Mouse (Mus musculus) hindbrain, embryonic 15.5 days (tissue): ENCODE data around the gene Cacna1s. TPM values are rescaled to one million over a fixed set of nuclear protein-coding genes. Genes with fewer than 3 reads are reported as not detected.

ENCODE experiments used
- ATAC-seq: fragments of 200-750 bp; cut with Nextera tagmentation; 2 replicates; pipeline ENCODE4 v1.8.0; 2017; ENCODE audit warnings: low read depth, moderate number of reproducible peaks, moderate TSS enrichment; ENCODE audit not compliant: low FRiP score
- H3K27ac ChIP-seq: fragments of 300-500 bp; sonication (generic); replicated peaks from 2 replicates; pipeline ENCODE4 v1.5.1; 2015; ENCODE audit warnings: mild to moderate bottlenecking, inconsistent platforms
- H3K27me3 ChIP-seq: fragments of 300-500 bp; sonication (generic); 2 replicates; pipeline ENCODE4 v1.6.1; 2015; ENCODE audit warnings: control low read depth, inconsistent platforms
- H3K36me3 ChIP-seq: fragments of 300-500 bp; sonication (generic); 2 replicates; pipeline ENCODE4 v1.6.1; 2015; ENCODE audit warnings: control low read depth, inconsistent platforms
- H3K4me1 ChIP-seq: fragments of 300-500 bp; sonication (generic); replicated peaks from 2 replicates; pipeline ENCODE4 v1.6.1; 2015; ENCODE audit warnings: control low read depth, inconsistent platforms
- H3K4me2 ChIP-seq: fragments of 300-500 bp; sonication (generic); 2 replicates; pipeline ENCODE4 v1.6.1; 2015; ENCODE audit warnings: moderate library complexity, mild to moderate bottlenecking, inconsistent platforms
- H3K4me3 ChIP-seq: fragments of 300-500 bp; sonication (generic); 2 replicates; pipeline ENCODE4 v1.5.1; 2015; ENCODE audit warnings: mild to moderate bottlenecking, inconsistent platforms
- H3K9ac ChIP-seq: fragments of 300-500 bp; sonication (generic); 2 replicates; pipeline ENCODE4 v1.6.1; 2015; ENCODE audit warnings: inconsistent platforms
- H3K9me3 ChIP-seq: fragments of 300-500 bp; sonication (generic); 2 replicates; pipeline ENCODE4 v1.6.1; 2016; ENCODE audit warnings: control low read depth, inconsistent platforms
- WGBS: fragments of 180-500 bp; shearing (Covaris S2); methylation state at CpG from one replicate; pipeline ENCODE4 v1.1.7; 2015; 5-methylcytosine and 5-hydroxymethylcytosine counted together
- polyA plus RNA-seq: library from polyadenylated mRNA; unstranded; fragments of >200 nt; fragmentation: Nextera tagmentation; extraction: Ambion mirVana; gene quantifications from 2 replicates; pipeline ENCODE4 v1.2.1, GENCODE M21; 2015

The Cacna1s gene
- polyA plus RNA-seq, 1 experiment from 2014 or later = 0.32 TPM

DNA sequence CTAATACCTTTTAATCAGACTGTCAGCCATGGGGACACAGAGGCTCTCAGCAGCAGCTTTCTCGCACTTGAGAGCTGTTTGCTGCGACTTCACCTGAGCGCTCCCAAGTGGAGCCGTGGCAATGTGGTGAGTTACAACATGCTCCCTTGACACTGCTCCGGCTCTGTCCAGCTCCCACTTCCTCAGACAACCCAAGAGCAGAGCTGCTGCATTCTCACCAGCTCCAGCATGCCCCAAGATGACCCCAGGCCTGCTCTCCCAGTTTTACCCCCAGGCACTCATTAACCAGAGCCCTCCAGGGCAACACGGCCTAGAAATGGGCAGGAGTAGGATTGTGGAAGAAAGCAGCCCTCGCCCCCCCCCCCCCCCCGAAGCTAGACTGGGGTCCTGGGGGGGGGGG, 20.9 kb upstream of the Cacna1s start:
- ATAC-seq = no peak
- Histone ChIP-seq H3K27ac (no peak overlapping the region), H3K9me3 (no peaks in the 10 kb centered on the region), H3K27me3 (no peaks in the 10 kb centered on the region), H3K36me3 (peaks cover 57% of the 10 kb centered on the region), H3K4me1 (no peaks in the 10 kb centered on the region), H3K4me2 (no peak overlapping the region), H3K9ac (no peak overlapping the region), H3K4me3 (no peak overlapping the region)
- WGBS = 79% methylated on average over 8 of the region's 8 CpGs

DNA sequence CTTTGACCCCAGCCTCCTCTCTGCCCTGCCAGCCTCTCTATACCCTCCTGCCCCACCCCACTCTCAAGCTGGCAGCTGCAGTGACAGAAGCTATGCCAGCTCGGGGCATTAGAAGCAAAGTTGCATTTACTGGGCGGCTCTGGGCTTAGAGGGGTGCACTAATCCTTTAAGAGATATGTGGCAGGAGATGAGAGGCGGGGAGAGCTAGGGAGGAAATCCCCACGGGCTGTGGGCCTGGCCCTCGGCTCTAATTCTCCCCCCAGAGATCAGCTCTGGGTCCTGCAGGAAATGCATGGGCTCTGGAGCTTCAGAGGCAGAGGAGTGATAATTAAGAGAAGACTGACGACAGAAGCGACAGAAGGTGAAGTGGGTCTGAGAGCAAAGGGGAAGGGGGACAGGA, 19.6 kb upstream of the Cacna1s start:
- Histone ChIP-seq H3K9ac (no peak overlapping the region), H3K36me3 (peaks cover 45% of the 10 kb centered on the region), H3K4me2 (no peak overlapping the region), H3K27me3 (no peaks in the 10 kb centered on the region), H3K9me3 (no peaks in the 10 kb centered on the region), H3K27ac (no peak overlapping the region), H3K4me1 (no peaks in the 10 kb centered on the region), H3K4me3 (no peak overlapping the region)
- WGBS = 68% methylated on average over 7 of the region's 7 CpGs
- ATAC-seq = no peak

DNA sequence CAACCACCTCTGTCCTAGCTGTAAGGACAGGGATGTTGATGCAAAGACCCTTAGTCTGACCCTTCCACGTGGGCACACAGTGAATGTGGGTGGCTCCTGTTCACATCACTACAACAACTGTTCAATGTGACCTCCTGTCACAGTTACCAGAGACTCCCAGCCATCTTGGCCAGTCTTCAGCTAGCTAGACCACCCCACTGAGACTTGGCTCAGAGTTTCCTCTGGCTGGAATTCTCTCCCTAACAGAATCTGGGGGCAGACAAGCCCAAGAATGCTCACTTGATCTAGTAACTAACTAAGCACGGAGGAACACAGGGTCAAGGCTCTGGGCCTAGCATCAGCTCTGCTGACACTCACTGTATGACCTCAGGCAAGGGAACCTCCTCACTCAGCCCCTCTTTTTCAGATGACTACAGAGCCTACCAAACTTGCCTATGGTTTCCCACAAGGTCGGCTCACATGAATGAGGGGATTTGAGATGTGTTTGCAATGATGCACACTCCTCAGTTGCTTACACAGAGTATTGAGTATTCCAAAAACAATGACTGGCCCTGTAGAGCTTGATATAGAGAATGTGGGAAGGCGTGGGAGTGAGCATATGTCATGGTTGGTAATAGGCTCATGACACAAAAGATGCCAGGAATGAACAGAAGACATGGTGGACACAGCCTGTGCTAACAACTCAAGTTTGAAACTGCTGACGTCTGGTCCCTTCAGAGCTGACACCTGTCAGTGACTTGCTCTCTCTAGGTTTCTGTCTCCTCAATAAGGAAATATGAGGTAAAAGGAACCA, 13.6 kb upstream of the Cacna1s start:
- Histone ChIP-seq H3K4me2 (no peak overlapping the region), H3K9ac (no peak overlapping the region), H3K27ac (no peak overlapping the region), H3K36me3 (peaks cover 19% of the 10 kb centered on the region), H3K9me3 (no peaks in the 10 kb centered on the region), H3K4me1 (peaks cover 13% of the 10 kb centered on the region), H3K4me3 (no peak overlapping the region), H3K27me3 (no peaks in the 10 kb centered on the region)
- no peak for ATAC-seq
- 71% methylated on average over 5 of the region's 5 CpGs for WGBS

DNA sequence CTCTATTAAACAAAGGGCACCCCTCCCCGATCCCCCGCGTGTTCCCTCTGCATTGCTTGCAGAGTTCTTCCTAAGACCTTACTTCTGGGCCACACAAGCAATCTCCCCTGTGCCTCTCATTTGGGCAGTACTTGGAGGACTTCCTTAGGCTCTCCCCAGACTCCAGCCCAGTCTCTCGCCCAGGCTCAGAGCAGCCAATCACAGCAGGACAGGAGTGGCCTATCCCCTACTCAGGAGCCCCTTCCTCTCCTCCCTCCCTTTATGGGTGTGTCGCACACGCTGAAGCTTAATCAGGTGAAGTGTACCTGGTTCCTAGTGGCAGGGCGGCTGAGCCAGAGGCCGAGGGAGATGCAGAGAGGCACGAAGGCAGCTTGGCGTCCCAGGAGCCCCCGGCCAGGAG, 12.1 kb upstream of the Cacna1s start:
- H3K27ac ChIP-seq = no peak overlapping the region
- H3K4me2 ChIP-seq = no peak overlapping the region
- no peaks in the 10 kb centered on the region for H3K9me3 ChIP-seq
- H3K9ac ChIP-seq = no peak overlapping the region
- ATAC-seq = no peak
- peaks cover 13% of the 10 kb centered on the region for H3K4me1 ChIP-seq
- WGBS = 29% methylated on average over 11 of the region's 11 CpGs
- no peaks in the 10 kb centered on the region for H3K27me3 ChIP-seq
- H3K36me3 ChIP-seq = peaks cover 5% of the 10 kb centered on the region; the same call in 1 of the 2 replicates
- no peak overlapping the region for H3K4me3 ChIP-seq

DNA sequence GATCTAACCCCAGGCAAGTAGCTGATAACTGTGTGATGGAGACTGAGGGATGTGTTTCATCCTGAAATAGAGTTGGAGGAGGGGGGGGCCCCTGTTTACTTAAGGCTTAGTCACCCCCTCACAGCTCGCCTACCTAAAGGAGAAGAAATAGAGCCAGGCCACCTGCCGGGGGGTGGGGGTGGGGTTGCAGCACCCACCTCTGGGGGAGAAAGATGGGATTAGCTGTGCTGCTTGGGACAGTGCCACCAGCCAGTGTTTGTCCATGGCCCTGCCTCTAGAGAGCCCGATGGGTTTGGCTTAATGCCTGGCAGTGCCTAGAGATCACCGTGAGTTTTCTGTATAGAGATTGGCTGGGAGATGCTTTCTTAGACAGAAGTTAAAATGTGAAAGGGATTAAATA, 11.7 kb upstream of the Cacna1s start:
- H3K27me3 ChIP-seq = no peaks in the 10 kb centered on the region
- no peak overlapping the region for H3K27ac ChIP-seq
- peak overlapping the region; percentile 6; the same call in 1 of the 2 replicates for H3K4me2 ChIP-seq
- 38% methylated on average over 4 of the region's 4 CpGs for WGBS
- peaks cover 13% of the 10 kb centered on the region for H3K4me1 ChIP-seq
- H3K9ac ChIP-seq = no peak overlapping the region
- peaks cover under 1% of the 10 kb centered on the region; the same call in 1 of the 2 replicates for H3K36me3 ChIP-seq
- H3K9me3 ChIP-seq = no peaks in the 10 kb centered on the region
- no peak overlapping the region for H3K4me3 ChIP-seq
- no peak; the same call in 1 of the 2 replicates for ATAC-seq

DNA sequence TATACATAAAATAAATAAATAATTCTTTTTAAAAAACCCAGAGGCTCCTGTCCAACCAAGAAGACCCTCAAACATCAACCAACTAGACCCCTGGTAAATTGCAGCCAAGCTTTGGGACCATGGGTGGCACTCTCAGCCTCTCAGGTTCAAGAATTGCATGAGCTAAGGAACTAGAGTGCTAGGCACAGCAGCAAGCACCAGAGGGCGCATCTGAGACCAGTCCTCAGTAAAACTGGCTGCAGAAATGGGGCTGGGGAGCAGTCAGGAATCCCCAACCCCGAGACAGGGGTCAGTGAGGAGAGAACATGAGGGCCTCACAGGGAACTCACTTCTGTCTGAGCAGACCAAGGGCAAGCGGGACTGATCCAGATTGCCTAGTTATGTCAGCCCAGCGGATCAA, 6.8 kb upstream of the Cacna1s start:
- Histone ChIP-seq H3K4me2 (no peak overlapping the region), H3K4me3 (no peak overlapping the region), H3K27ac (no peak overlapping the region), H3K4me1 (peaks cover 14% of the 10 kb centered on the region), H3K27me3 (peaks cover 25% of the 10 kb centered on the region), H3K9ac (no peak overlapping the region), H3K36me3 (no peaks in the 10 kb centered on the region), H3K9me3 (no peaks in the 10 kb centered on the region)
- ATAC-seq = no peak
- WGBS = 18% methylated on average over 4 of the region's 4 CpGs

DNA sequence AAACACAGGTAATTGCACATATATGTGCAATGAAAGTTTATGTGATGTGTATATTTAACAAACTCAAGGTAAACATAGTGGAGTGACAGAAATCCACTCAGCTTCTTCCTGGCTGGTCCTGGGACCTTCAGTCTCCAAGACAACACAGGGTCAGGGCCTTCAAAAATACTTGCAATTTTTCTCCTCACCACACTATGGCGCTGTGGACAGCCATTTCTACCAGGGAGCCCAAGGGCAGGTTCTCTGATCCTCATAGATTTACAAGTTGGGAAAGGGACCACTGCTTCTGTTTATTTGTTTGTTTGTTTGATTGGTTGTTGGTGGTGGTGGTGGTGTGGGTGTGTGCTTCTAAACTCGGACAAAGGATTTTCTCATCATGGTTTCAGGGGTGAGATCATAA, 5.1 kb upstream of the Cacna1s start:
- H3K4me3 ChIP-seq = no peak overlapping the region
- ATAC-seq = no peak
- H3K27ac ChIP-seq = no peak overlapping the region
- H3K9ac ChIP-seq = no peak overlapping the region
- no peaks in the 10 kb centered on the region for H3K9me3 ChIP-seq
- peaks cover 31% of the 10 kb centered on the region for H3K27me3 ChIP-seq
- 5% methylated on average over 2 of the region's 2 CpGs for WGBS
- H3K36me3 ChIP-seq = no peaks in the 10 kb centered on the region
- no peak overlapping the region for H3K4me2 ChIP-seq
- H3K4me1 ChIP-seq = peaks cover 12% of the 10 kb centered on the region

DNA sequence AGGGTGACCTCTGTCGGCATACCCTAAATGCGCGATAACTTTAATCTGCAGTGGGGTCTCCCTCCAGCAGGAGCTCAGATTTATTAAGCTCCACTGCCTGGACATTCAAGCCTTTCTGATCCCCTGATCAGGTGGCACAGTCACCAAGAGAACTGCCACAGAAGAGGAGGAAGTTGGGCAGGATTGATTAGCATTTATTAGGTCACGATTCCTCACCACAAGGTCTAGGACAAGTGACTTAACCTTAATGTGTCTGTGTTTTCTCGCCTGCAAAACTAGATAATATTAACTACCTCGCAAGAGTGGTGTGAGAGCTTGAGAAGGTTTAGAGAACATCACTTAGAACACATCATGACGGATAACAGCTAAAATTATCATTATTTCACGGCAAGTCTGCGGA, 4.7 kb upstream of the Cacna1s start:
- Histone ChIP-seq H3K36me3 (no peaks in the 10 kb centered on the region), H3K9ac (no peak overlapping the region), H3K4me1 (peaks cover 12% of the 10 kb centered on the region), H3K27ac (no peak overlapping the region), H3K4me3 (no peak overlapping the region), H3K4me2 (no peak overlapping the region), H3K27me3 (peaks cover 31% of the 10 kb centered on the region), H3K9me3 (no peaks in the 10 kb centered on the region)
- no peak for ATAC-seq
- 75% methylated on average over 9 of the region's 9 CpGs for WGBS

DNA sequence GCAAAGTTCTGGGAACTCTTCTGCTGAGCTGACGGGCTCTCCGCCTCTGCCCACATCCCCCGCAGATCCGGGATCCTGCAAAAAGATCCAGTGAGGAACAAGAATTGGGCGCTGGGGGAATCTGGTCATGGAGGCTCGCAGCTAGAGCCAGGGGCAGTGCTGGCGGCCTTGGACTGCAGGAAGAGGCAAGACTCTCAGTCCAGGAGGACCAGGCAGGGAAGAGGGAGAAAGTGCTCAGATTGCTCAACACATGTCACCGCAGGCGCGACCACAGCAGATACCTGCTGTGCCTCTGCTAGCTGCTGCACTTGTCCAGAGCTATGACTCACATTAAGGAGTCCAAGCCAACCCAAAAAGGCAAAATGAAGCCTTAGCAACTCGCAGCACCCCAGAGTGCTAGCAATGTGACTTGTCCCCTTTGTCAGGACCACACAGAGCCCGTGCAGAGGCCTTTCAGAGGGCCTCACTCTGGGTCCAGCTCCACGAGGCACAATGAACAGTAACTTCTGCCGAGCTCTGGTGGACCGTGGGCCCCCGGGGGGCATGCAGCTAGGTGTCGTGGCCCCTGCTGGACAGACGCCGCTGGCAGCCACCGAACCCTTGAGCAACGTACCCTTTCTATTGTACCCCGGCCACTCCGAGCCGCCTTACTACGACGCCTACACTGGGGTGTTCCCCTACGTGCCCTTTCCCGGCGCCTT, 2.1 kb upstream of the Cacna1s start, which contains the start of gene Ascl5:
Gene Ascl5 (plus strand): TSS at position 493 of the 701 bp plus-strand sequence.
- Histone ChIP-seq H3K9ac (peak within 1 kb of the TSS; percentile 35; the same call in 1 of the 2 replicates), H3K4me1 (peaks cover 12% of the 10 kb centered on the region), H3K4me3 (peak within 1 kb of the TSS; percentile 42), H3K36me3 (no peaks in the 10 kb centered on the region), H3K9me3 (no peaks in the 10 kb centered on the region), H3K4me2 (peak within 1 kb of the TSS; percentile 69), H3K27me3 (peaks cover 31% of the 10 kb centered on the region), H3K27ac (no peak within 1 kb of the TSS)
- ATAC-seq = peak; percentile 13; the same call in 1 of the 2 replicates
- WGBS = 23% methylated on average over 29 of the region's 29 CpGs

DNA sequence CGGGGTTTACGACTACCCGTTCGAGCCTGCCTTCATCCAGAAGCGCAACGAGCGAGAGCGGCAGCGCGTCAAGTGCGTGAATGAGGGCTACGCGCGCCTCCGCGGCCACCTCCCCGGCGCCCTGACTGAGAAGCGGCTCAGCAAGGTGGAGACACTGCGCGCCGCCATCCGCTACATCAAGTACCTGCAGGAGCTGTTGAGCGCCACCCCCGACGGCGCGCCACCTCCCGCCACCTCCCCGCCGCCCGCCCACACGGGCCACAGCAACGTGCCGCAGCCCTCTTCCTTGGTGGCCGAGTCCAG, 1.6 kb upstream of the Cacna1s start:
- peaks cover 31% of the 10 kb centered on the region for H3K27me3 ChIP-seq
- peak; percentile 29; the same call in 1 of the 2 replicates for ATAC-seq
- peak overlapping the region; percentile 42 for H3K4me3 ChIP-seq
- H3K9me3 ChIP-seq = no peaks in the 10 kb centered on the region
- H3K36me3 ChIP-seq = no peaks in the 10 kb centered on the region
- H3K27ac ChIP-seq = no peak overlapping the region
- peaks cover 15% of the 10 kb centered on the region for H3K4me1 ChIP-seq
- peak overlapping the region; percentile 35; the same call in 1 of the 2 replicates for H3K9ac ChIP-seq
- 3% methylated on average over 36 of the region's 36 CpGs for WGBS
- H3K4me2 ChIP-seq = peak overlapping the region; percentile 69

DNA sequence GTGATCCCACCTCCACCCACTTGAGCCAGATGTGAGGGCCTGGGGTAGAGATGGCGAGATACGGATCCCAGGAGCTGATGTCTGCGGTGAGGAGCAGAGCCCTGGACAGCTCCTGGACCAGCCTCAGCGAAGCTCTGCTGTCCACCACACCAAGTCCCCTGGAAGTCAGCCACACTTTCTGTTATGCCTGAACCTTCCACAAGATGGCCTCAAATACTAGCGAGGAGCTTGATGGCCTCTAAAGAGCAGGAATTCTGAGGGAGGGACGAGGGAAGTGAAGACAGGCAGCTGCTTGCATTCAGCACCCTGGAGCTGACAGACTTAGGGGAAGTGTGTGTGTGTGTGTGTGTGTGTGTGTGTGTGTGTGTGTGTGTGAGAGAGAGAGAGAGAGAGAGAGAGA, 1.1 kb upstream of the Cacna1s start:
- H3K36me3 ChIP-seq = no peaks in the 10 kb centered on the region
- peak; percentile 63 for ATAC-seq
- H3K4me3 ChIP-seq = peak overlapping the region; percentile 42
- H3K4me2 ChIP-seq = peak overlapping the region; percentile 69
- peaks cover 20% of the 10 kb centered on the region for H3K4me1 ChIP-seq
- H3K9ac ChIP-seq = no peak overlapping the region
- H3K27me3 ChIP-seq = peaks cover 31% of the 10 kb centered on the region
- no peaks in the 10 kb centered on the region for H3K9me3 ChIP-seq
- no peak overlapping the region for H3K27ac ChIP-seq
- under 1% methylated on average over 6 of the region's 6 CpGs for WGBS

DNA sequence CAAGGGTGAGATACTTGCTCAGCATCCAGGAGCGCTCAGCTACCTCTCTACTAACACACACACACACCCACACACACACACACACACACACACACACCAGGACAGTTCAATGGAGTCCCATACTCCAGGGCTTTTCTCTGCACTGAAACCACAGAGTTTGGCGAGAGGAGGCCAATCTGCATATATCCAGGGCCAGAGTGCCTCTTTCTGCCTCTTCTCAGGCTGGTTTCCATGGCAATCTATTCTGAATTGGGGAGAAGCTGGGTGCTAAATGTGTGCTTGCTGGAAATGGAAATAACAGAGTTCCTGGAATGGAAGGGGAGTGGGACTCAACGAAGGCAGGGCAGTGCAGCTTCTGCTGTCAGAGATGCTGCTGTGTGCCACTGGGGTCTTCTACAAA, 3.2 kb downstream of the Cacna1s start:
- H3K4me2 ChIP-seq = no peak overlapping the region
- 40% methylated on average over 3 of the region's 3 CpGs for WGBS
- H3K4me1 ChIP-seq = peaks cover 23% of the 10 kb centered on the region
- no peak overlapping the region for H3K4me3 ChIP-seq
- no peak overlapping the region for H3K9ac ChIP-seq
- no peak overlapping the region for H3K27ac ChIP-seq
- peak; percentile 43; the same call in 1 of the 2 replicates for ATAC-seq
- H3K9me3 ChIP-seq = no peaks in the 10 kb centered on the region
- peaks cover 6% of the 10 kb centered on the region for H3K27me3 ChIP-seq
- H3K36me3 ChIP-seq = no peaks in the 10 kb centered on the region
